Mouse (Mus musculus): ENCODE results near the gene St6galnac5.
"Not testable (repeated sequence)": the region's sequence is repeated elsewhere in the genome, so short reads cannot be mapped to it uniquely, and the experiment has no call there.

Gene St6galnac5

GRCm38 (mm10) chr3:152837407-152837806, 144.6 kb downstream of the St6galnac5 start:
- in situ Hi-C loops (cut with MboI; ENCODE audit: low pct_unique_long_range_greater_than_20kb in 1 of 2, low sequenced_read_pairs in 2 of 2, unreplicated experiment in 1 of 2): no loop called here

GRCm38 (mm10) chr3:152832436-152832835, 149.6 kb downstream of the St6galnac5 start:
- in situ Hi-C loops (cut with MboI; ENCODE audit: low pct_unique_long_range_greater_than_20kb in 1 of 2, low sequenced_read_pairs in 2 of 2, unreplicated experiment in 1 of 2): no loop called here

GRCm38 (mm10) chr3:152831974-152832373, 150.1 kb downstream of the St6galnac5 start:
- in situ Hi-C loops (cut with MboI; ENCODE audit: low pct_unique_long_range_greater_than_20kb in 1 of 2, low sequenced_read_pairs in 2 of 2, unreplicated experiment in 1 of 2): no loop called here

GRCm38 (mm10) chr3:152831377-152831776, 150.7 kb downstream of the St6galnac5 start:
- in situ Hi-C loops (cut with MboI; ENCODE audit: low pct_unique_long_range_greater_than_20kb in 1 of 2, low sequenced_read_pairs in 2 of 2, unreplicated experiment in 1 of 2): no loop called here

- in situ Hi-C loops (cut with MboI; ENCODE audit: low pct_unique_long_range_greater_than_20kb in 1 of 2, low sequenced_read_pairs in 2 of 2, unreplicated experiment in 1 of 2): no loop called here
Observed at GRCm38 (mm10) chr3:152821202-152821601, 160.8 kb downstream of the St6galnac5 start.

- in situ Hi-C loops (cut with MboI; ENCODE audit: low pct_unique_long_range_greater_than_20kb in 1 of 2, low sequenced_read_pairs in 2 of 2, unreplicated experiment in 1 of 2): no loop called here
Observed at GRCm38 (mm10) chr3:152820406-152820805, 161.6 kb downstream of the St6galnac5 start.

- in situ Hi-C loops (cut with MboI; ENCODE audit: low pct_unique_long_range_greater_than_20kb in 1 of 2, low sequenced_read_pairs in 2 of 2, unreplicated experiment in 1 of 2): no loop called here
Observed at GRCm38 (mm10) chr3:152815110-152815509, 166.9 kb downstream of the St6galnac5 start.

GRCm38 (mm10) chr3:152813905-152814304, 168.1 kb downstream of the St6galnac5 start:
- in situ Hi-C loops (cut with MboI; ENCODE audit: low pct_unique_long_range_greater_than_20kb in 1 of 2, low sequenced_read_pairs in 2 of 2, unreplicated experiment in 1 of 2): no loop called here

- in situ Hi-C loops (cut with MboI; ENCODE audit: low pct_unique_long_range_greater_than_20kb in 1 of 2, low sequenced_read_pairs in 2 of 2, unreplicated experiment in 1 of 2): no loop called here
Observed at GRCm38 (mm10) chr3:152799738-152800431, 182.2 kb downstream of the St6galnac5 start.

GRCm38 (mm10) chr3:152797354-152797753, 184.7 kb downstream of the St6galnac5 start:
- in situ Hi-C loops (cut with MboI; ENCODE audit: low pct_unique_long_range_greater_than_20kb in 1 of 2, low sequenced_read_pairs in 2 of 2, unreplicated experiment in 1 of 2): no loop called here

GRCm38 (mm10) chr3:152796216-152796615, 185.8 kb downstream of the St6galnac5 start:
- in situ Hi-C loops (cut with MboI; ENCODE audit: low pct_unique_long_range_greater_than_20kb in 1 of 2, low sequenced_read_pairs in 2 of 2, unreplicated experiment in 1 of 2): no loop called here

- in situ Hi-C loops (cut with MboI; ENCODE audit: low pct_unique_long_range_greater_than_20kb in 1 of 2, low sequenced_read_pairs in 2 of 2, unreplicated experiment in 1 of 2): no loop called here
Observed at GRCm38 (mm10) chr3:152793006-152793405, 189.0 kb downstream of the St6galnac5 start.

GRCm38 (mm10) chr3:152792601-152793000, 189.4 kb downstream of the St6galnac5 start:
- in situ Hi-C loops (cut with MboI; ENCODE audit: low pct_unique_long_range_greater_than_20kb in 1 of 2, low sequenced_read_pairs in 2 of 2, unreplicated experiment in 1 of 2): no loop called here

GRCm38 (mm10) chr3:152788301-152788953, 193.6 kb downstream of the St6galnac5 start:
- in situ Hi-C loops (cut with MboI; ENCODE audit: low pct_unique_long_range_greater_than_20kb in 1 of 2, low sequenced_read_pairs in 2 of 2, unreplicated experiment in 1 of 2): not testable (repeated sequence)

GRCm38 (mm10) chr3:152784353-152784752, 197.7 kb downstream of the St6galnac5 start:
- in situ Hi-C loops (cut with MboI; ENCODE audit: low pct_unique_long_range_greater_than_20kb in 1 of 2, low sequenced_read_pairs in 2 of 2, unreplicated experiment in 1 of 2): not testable (repeated sequence)

GRCm38 (mm10) chr3:152783792-152784191, 198.3 kb downstream of the St6galnac5 start:
- in situ Hi-C loops (cut with MboI; ENCODE audit: low pct_unique_long_range_greater_than_20kb in 1 of 2, low sequenced_read_pairs in 2 of 2, unreplicated experiment in 1 of 2): no loop called here

GRCm38 (mm10) chr3:152779819-152780218, 202.2 kb downstream of the St6galnac5 start:
- in situ Hi-C loops (cut with MboI; ENCODE audit: low pct_unique_long_range_greater_than_20kb in 1 of 2, low sequenced_read_pairs in 2 of 2, unreplicated experiment in 1 of 2): no loop called here

- in situ Hi-C loops (cut with MboI; ENCODE audit: low pct_unique_long_range_greater_than_20kb in 1 of 2, low sequenced_read_pairs in 2 of 2, unreplicated experiment in 1 of 2): no loop called here
Observed at GRCm38 (mm10) chr3:152776872-152777540, 205.0 kb downstream of the St6galnac5 start.

- in situ Hi-C loops (cut with MboI; ENCODE audit: low pct_unique_long_range_greater_than_20kb in 1 of 2, low sequenced_read_pairs in 2 of 2, unreplicated experiment in 1 of 2): no loop called here
Observed at GRCm38 (mm10) chr3:152776363-152776762, 205.7 kb downstream of the St6galnac5 start.
